Mouse (Mus musculus) hindlimb bud, embryonic 11.5 days (tissue): ENCODE data around the gene Phrf1.
A peak's percentile ranks its signal among the peaks of the same experiment; 100 is the strongest.

ENCODE experiments used
- DNase-seq: peaks from one replicate; pipeline ENCODE4 v3.0.0-alpha.2; 2012; ENCODE audit warnings: low read depth, low spot score; ENCODE audit errors: extremely low spot score

Phrf1 gene

GRCm38 (mm10) chr7:141213133-141213532 is 15.5 kb upstream of the Phrf1 start:
- no peak for DNase-seq

GRCm38 (mm10) chr7:141213605-141214235 is 14.9 kb upstream of the Phrf1 start, which contains the start of gene Lmntd2:
Lmntd2 (minus strand) TSS chr7:141214080.
- no peak for DNase-seq

- no peak for DNase-seq
Observed at GRCm38 (mm10) chr7:141214310-141214709, 14.3 kb upstream of the Phrf1 start.

- DNase-seq: peak; percentile 75
Observed at GRCm38 (mm10) chr7:141215101-141215879, 13.3 kb upstream of the Phrf1 start, which contains the start of gene Rassf7. Rassf7 (plus strand) TSS chr7:141215860.

- DNase-seq: no peak
Observed at GRCm38 (mm10) chr7:141215880-141216733, 12.5 kb upstream of the Phrf1 start.

- no peak for DNase-seq
Observed at GRCm38 (mm10) chr7:141216894-141217293, 11.7 kb upstream of the Phrf1 start.

- DNase-seq: no peak
Observed at GRCm38 (mm10) chr7:141217343-141218013, 11.1 kb upstream of the Phrf1 start.

- no peak for DNase-seq
Observed at GRCm38 (mm10) chr7:141218141-141218540, 10.4 kb upstream of the Phrf1 start.

GRCm38 (mm10) chr7:141218557-141219133 is 9.9 kb upstream of the Phrf1 start:
- DNase-seq: no peak

- DNase-seq: no peak
Observed at GRCm38 (mm10) chr7:141219558-141220099, 9.0 kb upstream of the Phrf1 start.

- DNase-seq: no peak
Observed at GRCm38 (mm10) chr7:141220377-141220776, 8.2 kb upstream of the Phrf1 start.

- peak; percentile 81 for DNase-seq
Observed at GRCm38 (mm10) chr7:141221249-141222125, 7.1 kb upstream of the Phrf1 start.

- DNase-seq: no peak
Observed at GRCm38 (mm10) chr7:141222126-141222467, 6.5 kb upstream of the Phrf1 start.

GRCm38 (mm10) chr7:141222696-141223215 is 5.8 kb upstream of the Phrf1 start:
- no peak for DNase-seq

GRCm38 (mm10) chr7:141226535-141226934 is 2.0 kb upstream of the Phrf1 start:
- DNase-seq: no peak

- no peak for DNase-seq
Observed at GRCm38 (mm10) chr7:141227796-141228195, 788 bp upstream of the Phrf1 start.

- DNase-seq: no peak
Observed at GRCm38 (mm10) chr7:141229702-141230101, 1.1 kb downstream of the Phrf1 start.

- no peak for DNase-seq
Observed at GRCm38 (mm10) chr7:141230570-141230969, 2.0 kb downstream of the Phrf1 start.

GRCm38 (mm10) chr7:141231111-141231510 is 2.5 kb downstream of the Phrf1 start:
- no peak for DNase-seq
